Mouse (Mus musculus): ENCODE measurements at regions not wholly inside any gene's neighbourhood (a gene's known extent, or its start where the extent isn't known, plus 50 kb on each side); places are given as distances from the start of the nearest gene placed in this dataset.

DNA sequence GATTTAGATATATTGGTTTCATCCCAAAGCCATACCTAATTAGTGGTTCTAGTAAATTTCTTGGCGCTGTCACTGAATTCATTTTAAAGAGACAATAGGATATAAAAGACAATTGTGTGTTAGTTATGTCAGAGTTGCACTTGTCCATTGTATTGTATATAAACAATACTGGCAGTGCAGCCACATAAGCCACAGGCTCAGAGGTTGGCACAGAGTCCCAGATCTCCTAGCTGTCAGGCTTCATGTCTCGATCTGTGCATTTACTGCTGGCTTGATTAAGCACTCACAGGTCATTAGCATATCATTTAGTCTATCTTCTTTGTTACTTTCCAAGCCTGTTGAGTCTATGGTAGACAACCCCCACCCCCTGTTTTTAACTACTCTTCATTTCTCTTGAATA is 66.6 kb upstream of the Dkk2 start:
- no peaks in the 10 kb centered on the region; the same call in 1 of the 2 replicates for H3K4me1 ChIP-seq (ENCODE audit: control insufficient read depth, insufficient read depth, low read length)
- DNase-seq, result no peak
- no peak for TF ChIP-seq CTCF (IDR thresholded peaks at IDR 0.05; ENCODE audit: insufficient read depth, low read length)
- TF ChIP-seq POLR2A (IDR thresholded peaks at IDR 0.05; ENCODE audit: borderline replicate concordance, extremely low read depth, low read depth, low read length), result no peak
- 53% methylated on average over 2 of the region's 2 CpGs for WGBS
- no peak overlapping the region for H3K4me3 ChIP-seq (replicated peaks; ENCODE audit: extremely low read depth, low read depth, low read length)

DNA sequence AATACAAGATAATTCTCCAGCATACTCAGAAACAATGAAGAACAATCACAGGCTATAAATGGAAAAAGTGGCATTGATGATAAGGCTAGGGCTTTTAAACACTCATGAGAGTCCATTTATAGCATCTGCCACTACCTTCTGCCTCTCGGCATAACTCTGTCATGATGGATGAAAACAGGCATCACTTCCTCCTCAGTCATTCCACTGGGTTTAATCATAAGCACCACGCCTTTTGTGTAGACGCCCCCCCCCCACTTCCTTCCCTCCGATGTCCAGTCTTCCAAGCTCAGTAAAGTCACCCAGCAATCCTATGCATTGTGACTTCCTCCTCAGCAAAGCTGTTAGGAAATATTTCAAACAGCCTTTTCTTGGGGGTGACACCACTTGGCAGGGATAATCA is 63.1 kb upstream of the Dkk2 start:
- DNase-seq, result no peak
- Histone ChIP-seq H3K4me3 (replicated peaks; ENCODE audit: extremely low read depth, low read depth, low read length) (no peak overlapping the region), H3K4me1 (ENCODE audit: control insufficient read depth, insufficient read depth, low read length) (no peaks in the 10 kb centered on the region; the same call in 1 of the 2 replicates)
- WGBS, result 17% methylated on average over 4 of the region's 4 CpGs
- no peak for TF ChIP-seq CTCF (IDR thresholded peaks at IDR 0.05; ENCODE audit: insufficient read depth, low read length)

DNA sequence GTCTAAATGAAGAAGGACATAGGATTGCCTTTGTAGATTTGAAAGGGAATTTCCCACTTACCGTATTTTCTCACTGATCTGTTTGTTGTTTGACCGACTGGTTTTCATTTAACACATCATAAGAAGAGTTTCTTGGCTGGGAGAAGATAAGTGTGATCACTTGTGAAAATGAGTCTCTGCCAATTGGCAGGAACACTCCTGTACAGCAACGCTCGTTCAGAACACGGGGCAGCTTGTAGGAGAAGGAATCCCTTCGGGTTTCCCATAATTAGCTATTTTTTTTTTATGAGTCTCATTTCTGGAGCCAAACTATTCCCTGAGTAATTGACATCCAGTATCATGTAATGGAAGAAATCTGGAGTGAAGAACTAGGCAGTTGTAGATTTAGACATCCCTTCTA is 61.8 kb upstream of the Dkk2 start:
- H3K4me1 ChIP-seq (ENCODE audit: control insufficient read depth, insufficient read depth, low read length), result no peaks in the 10 kb centered on the region; the same call in 1 of the 2 replicates
- no peak overlapping the region for H3K4me3 ChIP-seq (replicated peaks; ENCODE audit: extremely low read depth, low read depth, low read length)
- 65% methylated on average over 6 of the region's 6 CpGs for WGBS
- TF ChIP-seq POLR2A (IDR thresholded peaks at IDR 0.05; ENCODE audit: borderline replicate concordance, extremely low read depth, low read depth, low read length) (no peak), CTCF (IDR thresholded peaks at IDR 0.05; ENCODE audit: insufficient read depth, low read length) (no peak)
- no peak for DNase-seq

DNA sequence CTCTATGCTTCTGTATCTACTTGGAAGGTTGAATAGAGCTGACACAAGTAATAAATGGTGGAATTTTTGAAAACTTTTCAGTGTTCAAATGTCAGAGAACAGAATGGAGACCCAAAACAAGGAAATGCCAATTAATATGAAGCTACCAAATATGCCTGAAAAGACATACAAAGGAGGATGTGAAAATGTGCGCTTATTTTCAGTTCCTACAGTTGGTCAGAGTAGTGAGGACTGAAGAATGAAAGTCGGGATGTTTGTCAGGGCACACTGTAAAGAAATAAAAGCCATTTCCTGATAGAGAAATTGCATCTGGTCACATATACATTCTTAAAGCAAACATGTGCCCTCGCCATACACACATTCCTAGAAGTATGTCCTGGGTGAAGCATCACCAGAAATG is 56.0 kb upstream of the Dkk2 start:
- DNase-seq, result no peak
- no peaks in the 10 kb centered on the region for H3K4me1 ChIP-seq (ENCODE audit: control insufficient read depth, insufficient read depth, low read length)
- WGBS, result 78% methylated on average over 3 of the region's 3 CpGs
- no peak for TF ChIP-seq CTCF (IDR thresholded peaks at IDR 0.05; ENCODE audit: insufficient read depth, low read length)
- TF ChIP-seq POLR2A (IDR thresholded peaks at IDR 0.05; ENCODE audit: borderline replicate concordance, extremely low read depth, low read depth, low read length), result no peak
- H3K4me3 ChIP-seq (replicated peaks; ENCODE audit: extremely low read depth, low read depth, low read length), result no peak overlapping the region

DNA sequence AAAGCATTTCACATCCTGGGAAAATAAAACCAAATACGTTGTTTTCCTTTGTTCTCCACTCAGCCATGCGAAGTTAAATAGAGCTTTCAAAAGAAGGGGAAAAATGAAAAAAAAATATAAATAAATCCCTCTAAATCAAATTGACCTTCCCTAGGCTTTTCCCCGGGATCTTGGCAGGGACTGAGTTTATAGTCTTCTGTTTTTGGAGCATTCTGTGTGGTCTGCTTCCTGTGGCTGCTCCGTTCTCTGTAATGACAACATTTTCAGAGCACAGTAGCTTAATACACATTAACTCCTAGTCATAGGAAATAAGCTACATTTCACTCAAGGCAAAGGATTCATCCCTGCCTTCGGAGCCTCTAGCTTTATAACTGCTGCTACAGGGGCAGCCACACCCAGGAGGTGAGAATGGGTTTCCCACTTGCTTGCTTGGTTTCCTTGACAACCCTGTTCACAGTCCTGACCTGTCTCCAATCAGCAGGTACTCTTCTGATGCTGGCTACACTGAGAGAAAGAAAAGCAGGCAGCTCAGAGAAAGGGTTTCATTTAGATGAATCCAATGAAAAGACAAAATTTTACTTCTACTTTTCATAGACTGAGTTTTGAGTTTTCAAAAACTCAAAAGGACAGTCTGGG is 51.9 kb upstream of the Dkk2 start:
- no peak for DNase-seq
- 30% methylated on average over 5 of the region's 5 CpGs for WGBS

DNA sequence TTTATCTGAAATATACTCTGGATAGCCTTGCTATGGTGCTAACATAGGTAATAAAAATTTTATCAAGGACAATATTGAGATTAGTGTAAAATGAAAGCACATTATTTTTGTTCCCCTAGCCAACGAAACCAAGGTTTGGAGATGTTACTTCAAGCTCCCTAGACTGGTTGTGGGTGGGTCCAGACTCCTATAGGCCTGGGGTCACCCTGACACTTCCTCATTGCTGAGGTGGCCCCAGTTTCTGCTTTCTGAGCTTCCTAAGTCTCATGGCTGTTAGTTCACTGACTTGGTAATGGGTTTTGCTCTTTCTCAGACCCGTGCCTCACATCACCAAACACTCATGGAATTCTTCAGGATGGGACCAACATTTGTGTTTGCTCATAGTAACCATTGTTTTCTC is 49.9 kb upstream of the Dkk2 start:
- Histone ChIP-seq H3K4me1 (ENCODE audit: control insufficient read depth, insufficient read depth, low read length) (no peaks in the 10 kb centered on the region), H3K4me3 (replicated peaks; ENCODE audit: extremely low read depth, low read depth, low read length) (no peak overlapping the region)
- 65% methylated on average over 2 of the region's 2 CpGs for WGBS
- TF ChIP-seq CTCF (IDR thresholded peaks at IDR 0.05; ENCODE audit: insufficient read depth, low read length), result no peak
- no peak for TF ChIP-seq POLR2A (IDR thresholded peaks at IDR 0.05; ENCODE audit: borderline replicate concordance, extremely low read depth, low read depth, low read length)
- DNase-seq, result no peak

More for the DNA sequence above, 51.9 kb upstream of the Dkk2 start:
- no peaks in the 10 kb centered on the region for H3K4me1 ChIP-seq (ENCODE audit: control insufficient read depth, insufficient read depth, low read length)
- no peak overlapping the region for H3K4me3 ChIP-seq (replicated peaks; ENCODE audit: extremely low read depth, low read depth, low read length)
- TF ChIP-seq CTCF (IDR thresholded peaks at IDR 0.05; ENCODE audit: insufficient read depth, low read length) (no peak), POLR2A (IDR thresholded peaks at IDR 0.05; ENCODE audit: borderline replicate concordance, extremely low read depth, low read depth, low read length) (no peak)
